ENCODE assay signal across 15 mouse cellular contexts in genomic region chr11:119692196-119692910, GRCm38 (mm10).
"Had no signal": no experiment of that assay in that cellular context is flagged by ENCODE, and none has a peak within 500 bp of the region (broad histone marks: within the 10 kb centered on the region; RNA-seq: fewer than 3 reads in every experiment).

No protein-coding gene starts in this region.

- DNase-seq: layer of hippocampus, postnatal 36 days; liver, embryonic 13.5 days; lung, adult 2 months; lung, postnatal 14 days; lung, postnatal 4 days; retina, postnatal 1 day; right cerebral cortex, postnatal 25 days; spleen, adult 18-20 months; thymus, postnatal 25 days had no signal

- H3K27me3 ChIP-seq: liver, embryonic 13.5 days; midbrain, embryonic 12.5 days; midbrain, embryonic 15.5 days; neural tube, embryonic 13.5 days; stomach, embryonic 15.5 days had no signal

- H3K9me3 ChIP-seq: liver, embryonic 13.5 days; midbrain, embryonic 15.5 days; neural tube, embryonic 13.5 days; stomach, embryonic 15.5 days had no signal

- H3K4me2 ChIP-seq: liver, embryonic 13.5 days; midbrain, embryonic 12.5 days; midbrain, embryonic 15.5 days; neural tube, embryonic 13.5 days; stomach, embryonic 15.5 days had no signal

- H3K27ac ChIP-seq: kidney, postnatal 0 days; left cerebral cortex, adult 2 months; liver, embryonic 13.5 days; midbrain, embryonic 12.5 days; midbrain, embryonic 15.5 days; neural tube, embryonic 13.5 days; stomach, embryonic 15.5 days had no signal

- H3K9ac ChIP-seq: liver, embryonic 13.5 days; midbrain, embryonic 12.5 days; midbrain, embryonic 15.5 days; neural tube, embryonic 13.5 days; stomach, embryonic 15.5 days had no signal

- ATAC-seq: midbrain, embryonic 15.5 days had no signal

- H3K4me3 ChIP-seq: left cerebral cortex, adult 2 months; liver, embryonic 13.5 days; midbrain, embryonic 12.5 days; midbrain, embryonic 15.5 days; neural tube, embryonic 13.5 days; stomach, embryonic 15.5 days had no signal

- H3K36me3 ChIP-seq: midbrain, embryonic 12.5 days; midbrain, embryonic 15.5 days; neural tube, embryonic 13.5 days; stomach, embryonic 15.5 days had no signal
